Mouse (Mus musculus) monocyte, adult 5-6 weeks (primary cell): ENCODE measurements around the gene Hspa1b. TPM values are rescaled to one million over a fixed set of nuclear protein-coding genes. Genes with fewer than 3 reads are reported as not detected.
"Not testable (repeated sequence)": the region's sequence is repeated elsewhere in the genome, so short reads cannot be mapped to it uniquely, and the experiment has no call there.

Source experiments
- ATAC-seq: fragments of 153-309, 156-312 bp; replicated peaks from 2 replicates; pipeline ENCODE4 v1.8.0; 2017; ENCODE audit warnings: mild to moderate bottlenecking; ENCODE audit not compliant: low TSS enrichment, insufficient number of reproducible peaks, severe bottlenecking, poor library complexity, low FRiP score
- total RNA-seq: library from RNA; stranded (forward); fragments of 200-1000, 200-491, 200-594 nt; gene quantifications from 3 replicates; pipeline ENCODE4 v1.2.3, GENCODE M21; 2017

Hspa1b gene
- total RNA-seq, 1 experiment from 2014 or later: 15.8 TPM

- ATAC-seq: no peak
Observed at GRCm38 (mm10) chr17:34959881-34960515, 960 bp upstream of the Hspa1b start.

GRCm38 (mm10) chr17:34958734-34959129 lies 306 bp downstream of the Hspa1b start:
- ATAC-seq: 0 out of 2 replicates have a peak, but pooled peaks have one; percentile 1

DNA sequence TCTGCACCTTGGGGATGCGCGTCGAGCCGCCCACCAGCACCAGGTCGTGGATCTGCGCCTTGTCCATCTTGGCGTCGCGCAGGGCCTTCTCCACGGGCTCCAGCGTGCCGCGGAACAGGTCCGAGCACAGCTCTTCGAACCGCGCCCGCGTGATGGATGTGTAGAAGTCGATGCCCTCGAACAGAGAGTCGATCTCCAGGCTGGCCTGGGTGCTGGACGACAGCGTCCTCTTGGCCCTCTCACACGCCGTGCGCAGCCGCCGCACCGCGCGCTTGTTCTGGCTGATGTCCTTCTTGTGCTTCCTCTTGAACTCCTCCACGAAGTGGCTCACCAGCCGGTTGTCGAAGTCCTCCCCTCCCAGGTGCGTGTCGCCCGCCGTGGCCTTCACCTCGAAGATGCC lies 1.1 kb downstream of the Hspa1b start:
- not testable (repeated sequence) for ATAC-seq

DNA sequence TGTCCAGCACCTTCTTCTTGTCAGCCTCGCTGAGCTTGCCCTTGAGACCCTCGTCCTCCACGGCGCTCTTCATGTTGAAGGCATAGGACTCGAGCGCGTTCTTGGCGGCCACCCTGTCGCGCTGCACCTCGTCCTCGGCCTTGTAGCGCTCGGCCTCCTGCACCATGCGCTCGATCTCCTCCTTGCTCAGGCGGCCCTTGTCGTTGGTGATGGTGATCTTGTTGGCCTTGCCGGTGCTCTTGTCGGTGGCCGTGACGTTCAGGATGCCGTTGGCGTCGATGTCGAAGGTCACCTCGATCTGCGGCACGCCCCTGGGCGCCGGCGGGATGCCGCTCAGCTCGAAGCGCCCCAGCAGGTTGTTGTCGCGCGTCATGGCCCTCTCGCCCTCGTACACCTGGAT lies 1.7 kb downstream of the Hspa1b start:
- ATAC-seq: not testable (repeated sequence)

DNA sequence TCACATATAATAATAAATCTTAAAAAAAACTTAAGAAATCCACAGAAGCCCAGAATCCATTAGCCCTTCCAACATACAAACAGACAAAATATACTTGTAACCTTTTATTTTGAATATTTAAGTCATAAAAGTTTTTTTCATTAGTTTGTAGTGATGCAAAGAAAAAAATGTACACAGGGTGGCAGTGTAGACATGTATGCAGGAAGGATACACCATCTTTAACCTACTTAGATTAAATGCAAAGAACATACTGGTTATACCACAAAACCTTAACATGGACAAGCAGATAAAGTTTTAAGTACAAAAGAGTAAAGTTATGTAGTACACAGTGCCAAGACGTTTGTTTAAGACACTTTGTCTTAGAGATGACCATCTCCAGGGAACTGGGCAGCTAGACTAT lies 2.7 kb downstream of the Hspa1b start:
- no peak for ATAC-seq

DNA sequence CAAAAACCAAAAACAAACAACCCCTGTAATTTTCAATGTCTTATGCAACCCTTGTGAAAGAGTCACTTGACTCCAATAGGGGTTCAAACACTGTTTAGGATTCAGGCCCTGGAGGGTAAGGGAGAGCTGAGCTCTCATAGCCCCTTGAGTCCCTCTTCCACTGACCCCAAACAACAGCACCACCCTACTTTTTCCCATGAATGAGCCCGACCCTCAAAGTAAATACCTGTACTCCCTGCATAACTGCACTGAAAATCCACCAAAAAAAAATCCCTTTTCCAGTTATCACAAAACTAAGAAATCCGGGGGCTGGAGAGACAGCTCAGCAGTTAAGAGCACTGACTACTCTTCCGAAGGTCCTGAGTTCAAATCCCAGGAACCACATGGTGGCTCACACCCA lies 3.2 kb downstream of the Hspa1b start:
- ATAC-seq: no peak

GRCm38 (mm10) chr17:34954831-34955230 lies 4.2 kb downstream of the Hspa1b start:
- ATAC-seq: no peak

- ATAC-seq: no peak
Observed at GRCm38 (mm10) chr17:34953904-34954303, 5.1 kb downstream of the Hspa1b start.

DNA sequence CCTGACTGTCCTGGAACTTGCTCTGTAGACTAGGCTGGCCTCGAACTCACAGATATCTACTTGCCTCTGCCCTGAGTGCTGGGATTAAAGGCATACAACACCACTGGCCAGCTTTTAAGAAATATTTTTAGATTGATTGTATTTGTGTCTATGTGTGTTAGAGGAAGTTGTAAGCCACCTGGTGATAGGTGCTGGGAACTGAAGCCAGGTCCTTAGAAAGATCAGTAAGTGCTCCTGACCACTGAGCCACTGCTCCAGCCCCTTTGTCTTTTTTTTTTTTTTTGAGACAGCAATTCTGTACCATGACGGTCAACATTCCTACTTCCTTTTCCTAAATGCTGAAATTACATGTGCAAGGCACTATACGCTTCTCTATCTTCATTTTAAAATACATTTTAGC lies 5.8 kb downstream of the Hspa1b start:
- no peak for ATAC-seq

DNA sequence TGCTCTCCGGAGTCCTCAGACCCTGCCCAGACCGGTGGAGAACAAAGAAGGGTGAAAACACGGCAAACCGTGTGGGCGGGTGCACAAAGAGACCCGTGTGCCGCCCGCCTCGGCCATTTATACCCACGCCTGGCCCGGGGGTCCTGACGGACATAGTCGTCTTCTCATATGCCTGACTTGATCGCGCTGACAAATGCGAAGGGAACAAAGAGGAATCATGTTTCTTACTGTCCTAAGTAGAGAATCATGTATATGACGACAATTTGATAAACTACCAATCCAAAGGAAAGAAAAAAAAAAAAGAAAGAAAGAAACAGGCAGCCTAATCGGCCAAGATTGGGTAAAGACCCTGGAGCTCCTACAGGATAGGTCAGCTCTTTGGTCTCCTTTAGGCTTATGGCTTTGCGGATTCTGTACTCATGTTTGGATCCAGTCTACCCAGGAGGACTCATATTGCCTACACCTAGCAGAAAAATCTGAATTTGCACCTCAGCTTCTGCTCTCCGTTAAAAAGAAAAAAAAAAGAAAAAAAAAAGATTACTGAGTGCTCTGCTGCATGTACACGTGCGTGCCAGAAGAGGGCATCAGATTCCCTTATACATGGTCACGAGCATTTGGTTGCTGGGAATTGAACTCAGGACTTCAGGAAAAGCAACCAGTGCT lies 6.5 kb downstream of the Hspa1b start:
- ATAC-seq: peak; percentile 73

GRCm38 (mm10) chr17:34951636-34952377 lies 7.2 kb downstream of the Hspa1b start:
- 0 out of 2 replicates have a peak, but pooled peaks have one; percentile 5 for ATAC-seq

DNA sequence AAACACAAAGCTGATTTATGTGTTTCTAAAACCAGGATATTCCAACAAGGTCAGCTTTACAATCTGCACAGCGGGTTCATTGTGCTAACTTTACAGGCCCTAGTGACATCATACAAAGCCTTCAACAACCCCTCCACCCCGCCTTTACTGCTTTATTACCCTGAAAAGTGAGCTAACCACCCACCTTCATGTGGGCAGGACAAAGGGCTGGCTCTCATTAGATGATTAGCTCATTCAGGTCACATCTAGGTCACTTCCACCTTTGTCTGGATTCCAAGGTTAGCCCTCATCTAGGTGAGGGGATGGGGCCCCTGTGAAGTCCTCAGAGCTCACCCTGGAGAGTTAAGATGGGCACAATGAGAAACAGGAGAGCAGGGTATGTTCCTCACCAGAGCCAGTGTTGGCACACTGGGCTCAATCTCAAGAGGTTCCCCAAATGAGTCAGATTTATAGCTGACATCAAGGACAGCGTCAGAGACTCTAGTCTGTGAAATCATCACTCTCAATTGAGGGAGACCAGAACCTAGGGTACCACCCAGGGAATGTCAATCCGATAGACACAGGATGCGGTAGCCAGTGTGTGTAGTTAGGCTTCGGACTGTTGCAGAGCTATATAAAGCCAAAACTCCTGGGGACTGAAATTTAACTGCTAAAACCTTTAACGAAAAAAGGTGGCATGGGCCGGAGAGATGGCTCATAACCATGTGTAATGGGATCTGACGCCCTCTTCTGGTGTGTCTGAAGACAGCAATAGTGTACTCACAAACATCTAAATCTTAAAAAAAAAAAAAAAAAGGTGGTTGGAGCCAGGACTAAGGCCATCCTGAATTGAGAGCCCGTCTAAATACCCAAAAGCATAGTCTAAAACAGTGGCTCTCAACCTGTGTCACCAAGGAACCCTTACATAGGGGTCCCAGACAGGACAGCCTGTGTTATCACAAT lies 8.3 kb downstream of the Hspa1b start:
- no peak for ATAC-seq

DNA sequence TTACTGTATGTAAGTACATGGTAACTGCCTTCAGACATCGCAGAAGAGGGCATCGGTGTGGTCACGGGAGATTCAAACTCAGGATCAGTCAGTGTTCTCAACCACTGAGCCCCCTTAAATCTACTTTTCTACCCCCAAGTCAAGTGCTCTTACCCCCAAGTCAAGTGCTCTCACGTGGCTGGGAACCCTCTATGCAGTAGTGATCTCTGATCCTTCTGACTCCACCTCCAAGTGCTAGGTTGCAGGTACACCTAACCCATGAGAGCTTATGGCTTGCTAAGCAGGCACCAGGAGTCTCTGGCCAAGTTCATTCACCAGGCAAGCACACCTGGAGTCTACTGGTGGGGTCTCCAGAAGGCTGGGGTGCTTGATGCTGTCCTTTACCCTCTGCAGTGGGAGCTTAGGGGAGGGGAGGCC lies 9.5 kb downstream of the Hspa1b start:
- no peak for ATAC-seq

GRCm38 (mm10) chr17:34948721-34949552 lies 10.1 kb downstream of the Hspa1b start:
- not testable (repeated sequence) for ATAC-seq

DNA sequence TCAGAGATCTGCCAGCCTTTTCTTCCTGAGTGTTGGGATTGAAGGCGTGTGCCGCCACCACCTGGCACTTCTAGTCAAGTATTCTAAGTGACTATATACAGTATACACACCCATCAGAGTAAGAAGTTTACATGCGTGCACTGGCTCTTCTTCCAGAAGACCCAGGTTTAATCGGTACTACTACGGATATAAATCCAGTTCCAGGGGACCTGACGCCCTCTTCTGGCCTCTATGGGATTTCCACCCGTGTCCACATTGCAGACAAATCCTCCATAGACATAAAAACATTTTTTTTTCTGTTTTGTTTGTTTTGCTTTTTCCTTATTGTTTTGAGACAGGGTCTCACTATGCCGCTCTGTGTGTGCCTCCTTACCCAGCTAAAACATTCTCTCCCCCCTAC lies 11.4 kb downstream of the Hspa1b start:
- ATAC-seq: 0 out of 2 replicates have a peak, but pooled peaks have one; percentile 38

DNA sequence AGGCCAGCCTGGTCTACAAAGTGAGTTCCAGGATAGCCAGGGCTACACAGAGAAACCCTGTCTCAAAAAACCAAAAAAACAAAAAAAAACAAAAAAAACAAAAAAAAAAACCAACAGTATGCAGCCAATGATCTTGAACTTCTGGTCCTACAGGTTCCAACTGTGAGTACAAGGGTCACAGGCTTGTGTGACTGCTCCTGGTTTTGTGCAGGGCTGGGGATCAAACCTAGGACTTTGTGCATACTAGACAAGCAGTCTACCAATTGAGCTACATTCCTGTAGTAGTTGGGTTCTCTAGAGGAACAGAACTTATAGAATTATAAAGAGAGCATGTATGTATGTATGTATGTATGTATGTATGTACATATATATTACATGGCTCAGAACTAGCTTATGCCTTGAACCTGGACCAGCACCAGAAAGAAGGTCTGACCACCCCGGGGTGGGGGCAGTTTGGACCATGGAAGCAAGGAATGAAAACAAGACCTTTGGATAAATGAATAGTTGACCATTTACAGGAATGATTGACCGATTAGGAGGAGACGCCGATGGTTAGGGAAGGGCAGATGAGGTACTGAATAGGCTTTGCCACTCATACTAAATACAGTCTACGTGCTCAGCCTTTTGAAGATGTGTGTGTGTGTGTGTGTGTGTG lies 12.4 kb downstream of the Hspa1b start:
- no peak for ATAC-seq

- ATAC-seq: no peak
Observed at GRCm38 (mm10) chr17:34944362-34944761, 14.7 kb downstream of the Hspa1b start.
